Mouse (Mus musculus) cerebellum, postnatal 25 days (tissue): ENCODE measurements at regions not wholly inside any gene's neighbourhood (a gene's known extent, or its start where the extent isn't known, plus 50 kb on each side); places are given as distances from the start of the nearest gene placed in this dataset.
"Not testable (repeated sequence)": the region's sequence is repeated elsewhere in the genome, so short reads cannot be mapped to it uniquely, and the experiment has no call there.

Source experiments
- DNase-seq, 2 experiments: peaks; one replicate each; pipeline ENCODE4 v3.0.0; 2021; ENCODE audit warnings: mixed read lengths in 2 of 2

- no peak for DNase-seq
Measured at GRCm38 (mm10) chr17:4581851-4582250, 412.3 kb upstream of the Arid1b start.

DNA sequence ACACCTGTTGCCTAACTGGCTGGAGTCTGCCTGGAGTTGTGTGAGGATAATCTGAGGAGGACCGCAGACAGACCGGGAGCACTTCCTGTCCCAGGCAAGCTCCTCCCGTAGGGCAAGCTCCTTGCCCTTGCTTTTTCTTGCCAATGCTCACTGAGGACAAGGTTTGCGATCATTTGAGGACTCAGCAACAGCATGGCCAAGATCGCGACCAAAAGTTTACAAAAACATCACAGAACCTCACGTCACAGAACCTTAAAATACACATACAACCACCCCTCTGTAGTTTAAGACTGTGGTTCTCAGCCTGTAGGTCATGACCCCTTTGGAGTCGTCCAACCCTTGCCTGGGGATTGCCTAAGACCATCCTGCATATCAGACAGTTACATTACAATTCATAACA lies 383.7 kb upstream of the Arid1b start:
- no peak for DNase-seq

DNA sequence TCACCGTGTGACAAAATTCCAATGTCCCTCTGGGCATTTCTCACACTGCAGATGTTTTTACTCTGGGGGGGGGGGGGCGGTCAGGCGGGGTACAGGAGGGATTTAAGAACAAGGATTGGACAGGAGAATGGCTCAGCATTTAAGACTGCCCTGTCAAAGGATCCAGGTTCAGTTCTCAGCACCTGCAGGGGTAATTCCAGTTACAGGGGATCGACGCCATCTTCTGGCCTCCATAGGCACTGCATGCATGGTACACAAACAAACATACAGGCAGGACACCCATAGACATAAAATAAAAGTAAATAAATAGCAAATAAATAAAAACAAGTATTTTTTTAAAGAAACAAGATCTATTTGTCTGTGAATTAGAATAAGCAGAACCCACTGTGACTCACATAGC lies 383.1 kb upstream of the Arid1b start:
- no peak for DNase-seq

DNA sequence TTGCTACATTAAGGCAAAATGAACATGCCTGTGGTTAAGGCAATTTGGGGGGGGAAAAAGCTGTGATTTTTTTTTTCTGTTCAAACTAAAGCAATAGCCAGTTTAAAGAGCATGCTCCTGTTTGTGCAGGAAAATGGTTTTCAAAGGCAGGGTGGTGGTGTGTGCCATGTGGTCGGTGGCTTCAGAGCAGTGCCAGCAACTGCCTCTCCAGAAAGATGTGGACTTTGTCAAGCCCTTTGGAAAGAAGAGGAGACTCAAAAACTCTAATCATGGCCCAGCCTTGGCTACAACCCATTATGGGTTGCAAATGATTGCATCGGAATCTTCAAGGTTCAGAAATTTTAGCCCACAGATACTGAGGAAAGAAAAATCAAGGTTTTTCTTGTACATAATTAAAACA lies 382.4 kb upstream of the Arid1b start:
- DNase-seq: no peak

GRCm38 (mm10) chr17:4612136-4612535 lies 382.0 kb upstream of the Arid1b start:
- no peak for DNase-seq

DNA sequence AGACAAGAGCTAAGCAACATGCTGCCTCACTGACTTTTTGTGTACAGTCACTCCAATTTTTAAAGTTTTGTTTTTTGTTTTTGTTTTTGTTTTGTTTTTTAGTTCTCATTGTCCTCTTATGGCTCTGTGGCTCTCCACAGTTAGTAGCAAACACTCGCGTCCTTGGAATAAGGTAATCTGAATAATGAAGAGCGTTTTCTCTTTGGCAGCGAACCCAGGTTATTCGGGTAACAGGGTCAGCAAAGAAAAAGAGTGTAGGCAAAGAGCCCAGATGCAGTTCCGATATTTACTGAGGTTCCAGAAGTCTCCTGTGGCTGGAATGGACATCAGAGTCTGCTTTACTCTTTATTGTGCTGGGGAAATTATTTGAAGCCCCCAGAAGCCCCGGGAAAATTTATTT lies 381.4 kb upstream of the Arid1b start:
- no peak for DNase-seq

GRCm38 (mm10) chr17:4620361-4620760 lies 373.8 kb upstream of the Arid1b start:
- DNase-seq: no peak

- not testable (repeated sequence) for DNase-seq
Measured at GRCm38 (mm10) chr17:4626126-4626525, 368.0 kb upstream of the Arid1b start.

- DNase-seq: no peak
Measured at GRCm38 (mm10) chr17:4627542-4627941, 366.6 kb upstream of the Arid1b start.

- DNase-seq: no peak
Measured at GRCm38 (mm10) chr17:4631122-4631521, 363.0 kb upstream of the Arid1b start.

GRCm38 (mm10) chr17:4632506-4632905 lies 361.6 kb upstream of the Arid1b start:
- DNase-seq: no peak

DNA sequence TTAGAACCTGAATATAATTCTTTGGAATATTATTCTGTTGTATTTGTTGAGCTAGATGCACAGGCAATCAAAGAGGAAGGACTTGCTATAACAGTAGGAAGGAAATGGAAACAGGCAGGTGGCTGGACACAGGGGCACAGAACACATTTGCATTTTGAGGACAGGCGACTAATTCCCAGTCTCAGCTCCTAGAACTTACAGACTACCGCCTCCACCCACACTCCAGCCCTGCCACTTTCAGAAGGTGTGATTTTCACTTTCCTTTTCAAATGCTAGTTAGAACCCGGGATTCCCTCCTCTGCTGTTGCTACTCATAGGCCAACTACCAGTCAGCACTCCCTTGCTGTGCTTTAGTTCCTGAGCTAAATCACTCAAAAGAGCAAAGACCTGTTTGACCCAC lies 360.4 kb upstream of the Arid1b start:
- no peak for DNase-seq

- no peak for DNase-seq
Measured at GRCm38 (mm10) chr17:4636796-4637353, 357.3 kb upstream of the Arid1b start.

DNA sequence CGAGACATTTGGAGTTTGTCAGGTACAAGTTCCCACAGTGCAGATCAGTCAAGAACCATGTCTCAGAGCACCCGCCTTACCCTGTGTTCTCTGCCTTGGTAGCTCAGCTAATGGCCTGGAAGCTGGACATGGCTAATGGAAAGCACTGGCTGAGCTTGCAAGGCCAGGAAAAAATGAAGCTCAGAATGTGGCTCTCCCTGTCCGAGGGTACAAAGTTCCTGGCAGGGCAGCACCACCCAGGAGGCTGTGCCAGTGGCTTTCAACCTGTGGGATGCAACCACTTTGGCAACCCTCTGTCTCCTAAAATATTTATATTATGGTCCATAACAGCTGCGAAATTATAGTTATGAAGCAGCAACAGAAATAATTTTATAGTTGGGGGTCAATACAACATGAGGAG lies 354.6 kb upstream of the Arid1b start:
- DNase-seq: no peak

DNA sequence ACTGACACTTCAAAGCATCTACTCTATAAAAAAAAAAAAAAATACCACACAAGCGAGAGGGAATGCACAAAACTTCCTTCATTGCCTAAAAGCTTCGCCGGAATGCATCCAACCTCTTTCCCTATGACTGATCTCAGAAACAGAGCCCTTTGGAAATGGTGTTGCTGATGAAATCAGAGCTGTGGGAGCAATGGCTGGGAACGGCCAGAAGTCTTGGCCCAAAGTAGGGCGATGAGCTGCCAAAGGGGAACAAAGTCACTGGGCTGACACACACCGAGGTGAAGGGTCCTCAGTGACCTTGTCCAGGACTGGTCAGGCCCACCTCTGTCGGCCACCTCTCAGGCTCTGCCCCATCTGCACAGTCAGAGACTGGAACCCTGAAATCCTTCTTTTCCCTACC lies 353.6 kb upstream of the Arid1b start:
- no peak for DNase-seq

- DNase-seq: no peak
Measured at GRCm38 (mm10) chr17:4641166-4641565, 353.0 kb upstream of the Arid1b start.

GRCm38 (mm10) chr17:4642046-4642445 lies 352.1 kb upstream of the Arid1b start:
- DNase-seq: no peak

- DNase-seq: no peak
Measured at GRCm38 (mm10) chr17:4643343-4643742, 350.8 kb upstream of the Arid1b start.

DNA sequence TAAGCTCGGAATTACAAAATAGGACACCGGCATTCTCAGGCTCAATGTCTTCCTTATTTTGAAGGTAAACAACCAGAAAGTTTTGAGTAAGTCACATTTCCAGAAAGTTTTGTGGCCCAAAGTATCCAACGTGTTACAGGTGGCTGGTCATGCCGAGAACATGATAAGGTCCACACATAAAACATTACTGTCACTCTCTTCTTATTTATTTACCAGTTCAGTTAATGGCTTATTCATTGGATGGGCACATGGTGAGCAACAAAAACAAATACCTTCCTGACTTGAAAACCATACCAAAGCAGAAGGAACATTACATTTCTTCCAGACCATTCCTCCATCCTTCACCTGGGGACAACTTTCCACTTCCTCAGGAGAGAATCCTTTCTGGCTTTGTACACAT lies 345.5 kb upstream of the Arid1b start:
- DNase-seq: no peak

DNA sequence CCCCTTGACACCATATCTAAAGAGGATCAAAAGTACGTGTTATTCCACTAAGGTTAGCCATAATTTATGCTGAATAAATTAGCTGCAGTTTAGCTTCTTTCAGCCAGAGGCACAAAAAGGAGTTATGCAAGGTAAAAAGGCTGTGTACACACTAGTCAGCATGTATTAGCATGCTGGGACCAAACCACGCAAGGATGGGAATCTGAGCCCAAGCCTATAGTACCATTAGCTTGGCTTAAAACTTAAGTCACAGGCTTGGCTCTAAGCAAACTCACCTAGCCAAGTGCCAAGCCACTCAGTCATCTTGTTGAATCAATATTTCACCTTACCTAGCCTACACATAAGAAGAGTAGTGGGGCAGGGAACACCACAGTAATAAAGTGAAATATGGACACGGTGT lies 339.9 kb upstream of the Arid1b start:
- no peak for DNase-seq

DNA sequence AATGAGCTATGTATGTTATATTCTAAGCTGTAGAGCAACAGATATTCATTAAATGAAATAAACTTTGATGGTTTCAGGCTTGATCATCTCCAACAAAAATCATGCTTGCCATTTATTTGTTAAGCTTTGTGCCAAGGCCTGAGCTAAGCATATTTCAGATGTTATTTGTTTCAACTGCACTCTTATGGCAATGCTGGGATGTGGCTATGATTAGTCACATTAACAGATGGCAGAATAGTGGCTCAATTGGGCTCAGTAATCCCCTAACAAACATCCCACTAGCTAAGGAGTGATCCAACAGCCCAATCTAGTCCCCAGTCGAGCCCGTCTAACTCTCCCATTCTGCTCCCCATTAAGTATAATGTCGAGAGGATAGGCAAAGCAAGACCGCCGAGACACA lies 332.1 kb upstream of the Arid1b start:
- DNase-seq: no peak

GRCm38 (mm10) chr17:4668511-4668910 lies 325.6 kb upstream of the Arid1b start:
- DNase-seq: no peak

GRCm38 (mm10) chr17:4673271-4673670 lies 320.9 kb upstream of the Arid1b start:
- DNase-seq: no peak

DNA sequence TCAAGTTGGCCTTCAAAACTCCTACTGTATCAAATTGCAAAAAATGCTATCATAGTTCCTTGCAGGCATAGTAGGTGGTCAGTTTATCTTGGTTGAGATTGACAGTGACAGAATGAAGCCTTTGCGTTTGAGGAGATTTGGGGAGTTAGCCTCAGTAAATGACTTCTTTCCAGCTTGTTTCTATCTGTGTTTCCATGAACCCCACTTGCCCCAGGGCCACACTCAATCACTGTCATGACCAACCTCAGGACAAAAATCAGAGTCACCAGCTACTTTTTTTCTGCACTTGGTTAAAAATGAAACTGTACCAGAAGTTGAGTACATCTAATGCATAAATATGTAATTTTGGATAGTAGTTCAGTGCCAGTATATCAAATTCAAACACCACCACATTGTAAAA lies 287.7 kb upstream of the Arid1b start:
- DNase-seq: no peak

GRCm38 (mm10) chr17:4721061-4721460 lies 273.1 kb upstream of the Arid1b start:
- DNase-seq: no peak

DNA sequence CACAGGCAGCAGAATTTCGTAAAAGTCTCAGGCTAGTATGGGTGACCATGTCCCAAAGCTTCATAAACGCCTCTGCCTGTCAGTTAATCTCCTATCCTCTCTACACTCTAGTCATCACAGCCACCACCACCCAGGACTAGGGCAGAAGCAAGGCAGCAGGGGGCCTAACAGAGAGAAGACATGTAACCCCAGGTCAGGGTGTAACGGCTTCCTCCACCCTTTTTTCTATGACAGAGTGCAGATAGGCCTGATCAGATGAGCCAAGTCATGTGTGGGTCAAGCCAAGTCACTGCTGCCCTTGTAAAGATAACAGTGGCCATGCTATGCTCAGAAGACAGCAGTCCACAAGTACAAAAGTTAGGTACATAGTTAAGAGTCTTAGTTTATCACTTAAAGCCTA lies 270.1 kb upstream of the Arid1b start:
- no peak for DNase-seq
